Mouse (Mus musculus) gastrocnemius, postnatal 14 days (tissue): Measurements from ENCODE around the gene Btg1. TPM values are rescaled to one million over a fixed set of nuclear protein-coding genes. Genes with fewer than 3 reads are reported as not detected.

Experiments
- DNase-seq: peaks from one replicate; pipeline ENCODE4 v3.0.0; 2021; ENCODE audit warnings: mixed read lengths
- intact Hi-C: fragments of 180-260 bp; cut with DNase I; formaldehyde crosslinking; loops from one replicate; pipeline ENCODE4 v1.15.1; 2025; ENCODE audit warnings: low total_unique reads
- total RNA-seq, 2 experiments: library from RNA; stranded (reverse); gene quantifications; 2 replicates each; pipeline ENCODE4 v1.2.3; 2021

The Btg1 gene
- total RNA-seq, 2 experiments from 2014 or later = 27.3 to 31.1 TPM

DNA sequence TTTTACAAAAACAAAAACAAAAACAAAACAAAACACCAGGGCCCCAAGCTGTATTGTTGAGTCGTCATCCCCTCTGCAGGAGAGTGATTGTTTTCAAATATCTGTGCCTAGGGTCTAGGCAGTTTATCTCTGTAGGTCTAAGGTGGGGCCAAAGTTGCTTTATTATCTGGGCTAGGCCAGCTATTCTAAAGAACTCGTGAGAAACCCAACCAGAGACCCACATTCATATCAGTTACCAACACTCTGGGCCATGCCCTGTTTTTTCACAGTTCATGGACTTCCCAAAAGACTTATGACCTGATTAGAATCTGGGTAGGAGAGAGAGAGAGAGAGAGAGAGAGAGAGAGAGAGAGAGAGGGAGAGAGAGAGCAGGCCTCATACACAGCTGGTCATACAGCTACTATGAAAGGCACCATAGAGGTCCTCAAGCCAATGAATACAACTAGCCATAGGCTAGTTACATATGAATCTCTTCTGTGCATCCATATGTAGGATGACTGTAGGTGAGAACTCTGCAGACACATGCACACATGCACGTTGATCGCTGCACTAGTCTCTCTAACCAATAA, 9.1 kb upstream of the Btg1 start:
- intact Hi-C loops = loop anchor here (10.0 kb wide), 1 partner anchor 383 kb away; no protein-coding TSS in a partner anchor
- DNase-seq = no peak

DNA sequence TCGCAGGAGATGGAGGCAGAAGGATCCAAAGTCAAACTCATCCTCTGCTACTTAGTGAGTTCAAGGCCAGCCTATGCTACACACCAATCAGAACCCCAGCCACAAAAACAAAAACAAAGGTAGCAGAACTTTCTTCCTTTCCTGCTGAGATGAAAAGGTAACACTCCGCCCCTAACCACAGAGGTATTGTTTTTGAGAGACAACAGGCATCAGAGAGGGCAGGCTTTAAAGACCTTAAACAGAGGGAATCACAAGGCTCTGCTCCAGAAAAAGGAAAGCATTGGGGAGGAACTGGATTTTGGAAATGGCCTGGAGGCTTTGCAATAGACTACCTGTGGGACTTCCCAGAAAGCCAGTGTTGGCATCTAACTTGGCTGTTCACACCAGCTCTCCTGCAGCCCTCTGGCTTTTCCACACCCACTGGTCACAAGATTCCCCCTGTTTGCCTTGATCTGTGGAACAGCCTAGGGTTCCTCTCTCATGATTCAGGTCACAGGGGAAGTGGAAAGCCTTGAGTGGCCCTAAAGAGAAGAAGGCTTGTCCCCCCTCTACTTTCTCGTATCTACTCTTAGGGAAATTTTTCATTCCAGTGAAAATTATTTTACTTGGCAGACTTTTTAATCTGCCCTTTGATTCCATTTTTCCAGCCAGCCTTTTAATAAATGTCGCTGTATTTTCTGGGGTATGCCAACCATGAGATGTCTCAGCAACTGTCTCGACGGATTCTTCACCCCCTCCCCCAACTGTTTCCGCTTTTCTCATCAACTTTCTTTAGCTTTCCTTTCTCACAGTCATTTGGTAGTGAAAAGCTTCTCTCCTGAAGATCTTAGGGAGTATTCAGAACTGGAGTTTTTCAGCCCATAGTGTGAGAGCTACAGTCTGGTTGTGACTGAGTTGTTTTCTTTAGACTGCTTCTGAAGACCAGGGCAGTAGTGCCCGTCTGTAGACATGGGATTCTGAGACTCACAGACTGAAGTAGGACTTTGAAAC, 7.2 kb upstream of the Btg1 start:
- intact Hi-C loops = loop anchor here (10.0 kb wide), 1 partner anchor 385 kb away; no protein-coding TSS in a partner anchor
- DNase-seq = no peak

DNA sequence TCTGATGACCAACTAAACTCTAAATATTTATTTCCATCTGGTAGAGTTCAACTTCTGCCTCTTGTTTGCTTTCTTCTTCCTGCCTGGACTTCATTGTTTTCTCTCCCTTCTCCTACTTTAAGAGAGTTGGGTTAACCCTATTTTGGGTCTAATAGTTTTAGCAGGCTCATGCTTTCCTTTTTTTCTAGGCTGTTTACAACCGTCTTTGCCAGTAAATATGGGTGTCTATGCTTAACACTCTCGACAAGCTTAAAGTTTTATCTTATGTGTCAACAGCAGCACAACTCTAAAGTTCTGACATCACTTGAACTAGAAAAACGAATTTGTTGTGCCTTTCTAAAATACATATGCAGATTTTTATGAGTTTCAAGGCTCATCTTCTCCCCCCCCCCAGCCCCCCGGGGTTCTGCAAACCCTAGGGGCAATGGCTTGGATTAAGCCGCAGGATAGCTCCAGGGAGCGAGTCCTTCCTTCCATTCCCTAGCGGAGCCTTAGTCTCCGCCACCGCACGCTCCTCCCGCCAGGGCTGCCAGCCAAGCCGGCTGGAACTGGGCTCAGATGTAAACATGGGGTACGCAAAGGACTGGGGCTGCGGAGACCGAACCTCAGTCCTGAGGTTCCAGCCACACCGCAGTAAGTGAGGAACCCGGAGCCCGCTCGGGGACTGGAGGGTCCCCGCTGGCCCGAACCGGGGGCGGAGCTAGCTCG, 651 bp upstream of the Btg1 start:
- intact Hi-C loops = no loop called here
- DNase-seq = no peak

DNA sequence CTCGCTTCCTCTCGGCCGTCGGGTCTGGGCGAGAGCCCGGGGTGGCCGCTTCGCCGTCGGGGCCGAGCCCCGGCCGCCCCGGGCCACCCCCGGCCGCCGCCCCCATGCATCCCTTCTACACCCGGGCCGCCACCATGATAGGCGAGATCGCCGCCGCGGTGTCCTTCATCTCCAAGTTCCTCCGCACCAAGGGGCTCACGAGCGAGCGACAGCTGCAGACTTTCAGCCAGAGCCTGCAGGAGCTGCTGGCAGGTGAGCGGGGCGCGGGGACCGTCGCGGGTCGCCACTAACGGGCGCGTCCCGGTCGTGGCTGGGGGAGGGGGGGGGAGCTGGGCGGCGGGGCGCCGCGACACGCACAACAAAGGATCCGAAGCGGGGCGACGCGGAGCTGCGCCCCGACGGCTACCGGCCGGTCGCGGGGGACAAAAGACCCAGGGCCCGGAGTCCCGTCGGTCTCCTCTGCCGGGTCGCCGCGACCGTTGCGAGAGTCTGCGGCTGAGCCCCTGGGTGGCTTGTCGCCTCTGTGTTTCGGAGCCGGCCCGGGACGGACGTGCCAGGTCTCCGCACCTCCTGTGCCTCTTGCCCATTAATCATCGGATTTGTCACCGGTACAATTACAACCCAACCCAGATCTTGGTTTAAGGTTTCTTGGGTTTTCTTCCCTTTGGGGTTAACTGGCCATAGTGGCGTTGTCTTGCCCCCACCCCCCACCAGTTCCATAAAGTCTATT, 580 bp downstream of the Btg1 start:
- intact Hi-C loops = no loop called here
- peak; percentile 46 for DNase-seq

DNA sequence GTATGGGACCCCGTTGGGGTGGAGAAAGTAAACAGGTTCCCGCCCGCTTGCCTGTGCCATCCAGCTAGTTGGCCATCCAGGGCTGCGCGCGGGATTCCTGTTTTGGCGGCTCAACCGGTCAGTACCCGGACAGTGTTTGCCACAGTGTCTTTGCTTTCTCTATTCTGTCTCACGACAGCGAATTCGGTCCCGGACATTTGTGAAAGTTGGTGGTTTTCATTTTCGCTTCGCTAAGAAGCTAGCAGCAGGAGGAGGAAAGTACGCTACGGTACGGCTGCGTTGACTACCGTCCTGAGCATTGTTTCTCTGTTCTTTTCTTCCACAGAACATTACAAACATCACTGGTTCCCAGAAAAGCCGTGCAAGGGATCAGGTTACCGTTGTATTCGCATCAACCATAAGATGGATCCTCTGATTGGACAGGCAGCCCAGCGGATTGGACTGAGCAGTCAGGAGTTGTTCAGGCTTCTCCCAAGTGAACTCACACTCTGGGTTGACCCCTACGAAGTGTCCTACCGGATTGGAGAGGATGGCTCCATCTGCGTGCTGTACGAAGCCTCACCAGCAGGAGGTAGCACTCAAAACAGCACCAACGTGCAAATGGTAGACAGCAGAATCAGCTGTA, 1.3 kb downstream of the Btg1 start:
- DNase-seq = peak; percentile 70
- intact Hi-C loops = no loop called here

DNA sequence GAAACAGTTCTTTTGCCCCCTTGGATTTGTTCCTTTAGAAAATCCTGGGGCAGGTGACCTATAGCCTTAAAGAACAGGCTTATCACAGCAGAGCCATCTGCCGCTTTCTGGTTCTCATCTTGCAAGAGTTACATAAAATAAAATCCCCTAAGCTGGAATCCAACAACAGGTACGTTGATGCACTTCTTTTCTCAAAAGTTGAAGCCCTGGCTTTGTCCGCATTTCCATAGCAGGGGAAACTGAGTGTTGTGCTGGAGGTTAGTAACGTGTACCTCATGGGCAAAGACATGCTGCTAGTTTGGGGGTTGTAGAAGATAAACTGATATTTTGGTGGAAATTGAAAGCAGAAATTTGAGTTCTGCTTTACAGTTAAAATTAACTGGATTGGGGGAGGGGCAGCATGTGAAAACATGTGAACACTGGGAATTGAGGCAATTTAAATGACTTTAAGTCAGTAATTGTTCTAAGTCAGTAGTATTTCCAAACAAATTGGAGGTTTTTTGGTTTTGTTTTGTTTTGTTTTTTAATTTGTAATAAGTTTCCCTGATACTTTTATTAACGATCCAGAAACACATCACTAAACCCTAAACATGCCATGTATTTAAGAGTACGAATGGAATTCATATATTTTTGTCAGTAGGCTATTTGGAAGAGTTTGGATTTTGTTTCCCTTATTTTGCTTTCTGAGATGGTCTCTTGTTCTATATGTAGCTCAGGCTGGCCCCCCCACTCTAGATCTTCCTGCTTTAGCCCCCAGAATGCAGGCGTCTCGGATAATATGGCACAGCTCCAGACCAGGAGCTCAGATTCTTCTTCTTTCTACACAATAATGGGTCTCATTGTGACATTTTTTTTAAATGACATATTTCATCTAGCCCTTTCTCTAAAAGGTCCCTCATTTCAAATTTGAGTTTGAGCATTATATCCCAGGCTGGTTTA, 3.4 kb downstream of the Btg1 start:
- intact Hi-C loops = no loop called here
- DNase-seq = no peak

DNA sequence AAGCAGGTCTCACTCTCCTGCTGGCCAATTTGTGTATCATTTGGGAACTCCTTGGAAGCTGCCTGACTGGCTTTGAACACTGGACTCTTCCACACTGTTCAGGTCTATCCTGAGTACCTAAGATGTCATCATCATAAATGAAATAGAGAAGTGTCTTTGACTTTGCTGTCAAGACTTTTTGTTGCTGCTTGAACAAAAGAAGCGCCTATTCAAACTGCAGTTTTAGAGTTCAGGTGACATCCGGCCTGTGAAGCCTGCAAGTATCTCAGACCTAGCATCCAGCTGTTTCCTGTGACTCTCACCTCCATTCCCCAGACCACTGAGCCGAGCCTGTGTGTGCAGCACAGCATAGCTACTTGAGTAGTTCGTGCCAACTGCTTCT, 4.1 kb downstream of the Btg1 start:
- intact Hi-C loops = no loop called here
- no peak for DNase-seq

DNA sequence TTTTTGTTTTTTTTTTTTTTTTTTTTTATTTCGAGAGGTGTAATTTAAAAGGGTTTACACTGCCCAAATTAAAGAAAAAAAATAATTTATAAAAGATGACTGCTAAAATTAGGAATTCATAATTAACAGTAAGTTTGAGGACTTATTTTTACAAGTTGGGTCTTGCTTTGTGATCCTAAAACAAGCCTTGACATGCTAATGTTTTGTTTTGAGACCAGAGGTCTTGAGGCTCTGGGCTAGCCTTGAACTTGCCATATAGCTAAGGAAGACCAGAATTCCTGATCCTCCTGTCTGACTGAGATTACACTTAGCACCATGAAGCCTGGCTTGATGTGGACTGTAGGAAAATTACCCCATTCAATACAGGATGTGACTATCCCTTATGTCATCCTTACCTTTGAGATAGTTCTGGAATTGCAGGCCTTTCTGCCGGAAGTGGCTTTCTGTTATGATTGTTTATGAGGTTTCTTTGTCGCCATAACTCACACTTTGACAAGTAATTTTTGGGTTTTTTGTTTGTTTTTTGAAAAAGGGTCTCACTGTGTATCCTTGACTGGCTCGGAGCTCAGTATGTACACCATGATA, 4.6 kb downstream of the Btg1 start:
- intact Hi-C loops = no loop called here

DNA sequence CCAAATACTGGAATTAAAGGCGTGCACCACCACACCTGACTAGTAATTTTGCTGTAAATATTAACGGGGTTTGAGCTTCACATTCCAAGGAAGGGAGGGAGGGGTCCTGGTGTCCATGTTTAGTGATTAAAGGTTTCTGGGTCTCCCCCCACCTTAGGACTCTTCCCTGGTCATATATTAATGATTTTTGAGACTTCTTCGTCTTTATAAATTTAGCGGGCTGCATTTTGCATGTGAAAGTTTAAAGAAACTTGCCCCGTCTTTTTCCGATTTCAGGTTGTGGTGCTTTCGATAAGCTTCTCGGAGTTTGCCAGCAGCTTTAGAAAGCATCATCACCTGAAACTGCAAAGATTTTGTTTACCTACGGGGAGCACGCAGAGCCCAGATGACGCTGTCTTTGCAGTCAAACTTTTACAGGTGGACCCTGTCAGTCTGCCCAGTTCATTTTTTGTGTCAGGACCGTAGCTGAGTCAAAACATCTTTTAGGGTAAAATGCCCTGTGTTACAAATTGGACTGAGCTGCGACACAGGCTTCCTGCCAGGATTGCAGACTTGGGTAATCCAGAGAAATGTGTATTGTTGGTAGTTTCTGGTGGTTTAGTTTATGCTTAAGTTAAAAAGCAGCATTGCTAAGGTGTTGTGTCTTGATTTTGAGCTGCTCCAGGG, 5.3 kb downstream of the Btg1 start:
- no peak for DNase-seq
- intact Hi-C loops = no loop called here

More for the DNA sequence above, 4.6 kb downstream of the Btg1 start:
- DNase-seq = no peak

DNA sequence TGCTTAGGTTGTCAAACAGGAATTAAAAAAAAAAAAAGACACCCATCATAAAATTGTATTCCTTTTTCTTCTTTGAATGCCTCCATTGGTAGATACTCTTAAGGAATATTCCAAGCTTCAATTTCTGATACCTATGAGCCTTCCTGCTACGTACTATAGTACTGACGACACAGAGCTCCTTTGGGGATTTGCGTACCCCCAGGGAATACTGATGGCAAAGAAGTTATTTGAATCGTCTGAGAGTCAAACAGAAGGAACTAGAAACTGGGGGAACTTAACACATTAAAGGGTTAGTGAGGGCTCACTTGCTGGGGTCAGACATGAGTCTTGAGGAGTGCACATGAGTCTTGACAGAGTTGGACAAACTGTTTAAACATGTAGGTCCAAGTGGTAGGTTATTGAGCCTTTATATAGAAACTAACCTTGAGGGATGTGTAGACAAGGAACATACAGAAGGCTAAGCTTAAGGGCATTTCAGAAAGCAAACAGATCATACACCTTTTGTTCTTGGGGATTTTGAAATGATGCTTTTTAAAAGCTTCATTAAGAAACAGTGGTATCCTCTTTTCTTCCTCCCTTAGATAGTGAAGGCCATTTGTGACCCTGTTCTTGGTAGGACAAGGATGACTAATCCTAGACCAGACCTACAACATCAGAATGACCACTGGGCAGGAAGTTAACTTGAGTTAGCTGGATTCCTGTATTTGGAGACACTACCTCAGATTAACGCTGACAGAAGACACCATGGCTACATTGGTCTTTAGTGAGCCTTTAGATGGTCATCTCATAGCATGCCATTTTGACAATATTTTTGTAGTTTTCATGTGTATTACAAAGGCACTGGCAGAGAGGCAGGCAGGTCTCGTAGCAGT, 6.2 kb downstream of the Btg1 start:
- no peak for DNase-seq
- intact Hi-C loops = no loop called here

DNA sequence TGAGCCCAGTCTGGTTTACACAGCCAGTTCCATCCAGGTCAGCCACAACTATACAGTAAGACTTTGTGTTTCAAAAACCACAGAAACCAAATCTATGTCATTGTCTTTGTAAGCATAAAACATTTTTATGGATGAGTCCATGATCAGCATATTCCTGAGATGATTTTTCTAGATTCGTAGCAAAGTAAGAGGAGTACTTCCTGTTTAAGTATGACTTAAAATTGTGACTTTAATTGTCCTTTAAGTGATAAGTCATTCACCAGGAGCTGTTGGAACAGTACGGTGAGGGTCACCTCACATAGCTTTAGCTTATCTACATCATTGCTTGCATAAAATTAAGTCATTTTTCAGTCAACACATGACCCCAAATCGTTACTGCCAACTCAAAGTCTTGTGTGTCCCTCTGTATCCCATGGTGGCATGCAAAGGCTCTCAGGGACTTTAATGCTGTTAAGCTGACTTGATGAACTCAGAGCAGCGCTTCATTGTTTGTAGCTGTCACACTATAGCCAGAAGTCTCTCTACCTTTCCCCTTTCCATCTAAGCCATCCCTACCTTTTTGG, 6.9 kb downstream of the Btg1 start:
- intact Hi-C loops = no loop called here

DNA sequence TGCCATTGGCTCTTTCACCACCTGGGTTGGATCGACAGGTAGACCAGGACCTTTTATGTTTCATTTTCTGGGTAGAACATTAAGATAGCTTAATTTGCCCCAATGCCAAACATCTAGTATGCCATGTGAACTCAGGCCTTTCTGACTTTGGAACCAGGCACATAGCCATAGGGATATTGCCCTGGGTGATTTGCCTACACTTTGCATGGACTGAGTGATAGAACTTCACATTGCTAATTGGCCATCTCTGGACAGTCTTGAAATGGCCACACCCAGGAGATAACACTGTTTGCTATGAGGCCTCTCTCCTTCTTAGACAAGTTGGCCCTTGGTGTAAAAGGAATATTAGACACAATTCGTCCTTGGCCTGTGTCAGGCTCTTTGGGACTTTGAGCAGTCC, 7.6 kb downstream of the Btg1 start:
- intact Hi-C loops = no loop called here
- DNase-seq = no peak

More for the DNA sequence above, 6.9 kb downstream of the Btg1 start:
- no peak for DNase-seq

DNA sequence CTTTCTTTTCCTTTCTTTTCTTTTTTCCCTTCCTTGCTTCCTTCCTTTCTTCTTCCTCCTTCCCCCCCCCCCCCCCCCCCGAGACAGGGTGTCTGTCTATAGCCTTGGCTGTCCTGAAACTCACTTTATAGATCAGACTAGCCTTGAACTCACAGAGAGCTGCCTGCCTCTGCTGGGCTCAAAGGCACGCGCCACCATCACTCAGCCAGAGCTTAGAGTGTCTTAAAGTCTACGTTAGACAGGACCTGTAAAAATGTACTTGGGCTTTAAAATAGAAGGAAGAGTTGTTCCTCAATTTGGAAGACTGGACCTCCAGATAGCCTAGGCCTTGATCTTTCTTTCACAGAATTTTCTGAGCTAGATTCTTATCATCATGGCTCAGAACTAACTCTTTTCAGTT, 8.3 kb downstream of the Btg1 start:
- intact Hi-C loops = no loop called here
- DNase-seq = no peak

DNA sequence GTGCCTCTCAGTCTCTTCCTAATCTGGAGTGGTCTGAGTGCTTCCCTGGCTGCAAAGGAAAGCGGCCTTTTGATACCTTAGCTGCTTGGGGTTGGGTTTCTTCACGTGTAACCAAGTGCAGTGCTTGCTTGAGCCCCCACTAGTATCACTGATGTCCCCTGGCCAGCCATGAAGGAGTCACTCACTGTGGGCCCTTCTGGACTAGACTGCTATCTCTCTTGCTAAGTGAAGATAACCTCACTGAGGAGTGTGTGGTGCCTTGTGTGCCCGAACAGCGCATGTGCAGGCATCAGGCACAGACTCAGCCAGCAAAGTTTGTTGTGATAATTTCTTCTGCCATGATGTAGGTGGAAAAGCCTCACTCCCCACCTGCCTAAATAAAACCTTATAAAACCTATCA, 8.9 kb downstream of the Btg1 start:
- intact Hi-C loops = no loop called here
- no peak for DNase-seq

DNA sequence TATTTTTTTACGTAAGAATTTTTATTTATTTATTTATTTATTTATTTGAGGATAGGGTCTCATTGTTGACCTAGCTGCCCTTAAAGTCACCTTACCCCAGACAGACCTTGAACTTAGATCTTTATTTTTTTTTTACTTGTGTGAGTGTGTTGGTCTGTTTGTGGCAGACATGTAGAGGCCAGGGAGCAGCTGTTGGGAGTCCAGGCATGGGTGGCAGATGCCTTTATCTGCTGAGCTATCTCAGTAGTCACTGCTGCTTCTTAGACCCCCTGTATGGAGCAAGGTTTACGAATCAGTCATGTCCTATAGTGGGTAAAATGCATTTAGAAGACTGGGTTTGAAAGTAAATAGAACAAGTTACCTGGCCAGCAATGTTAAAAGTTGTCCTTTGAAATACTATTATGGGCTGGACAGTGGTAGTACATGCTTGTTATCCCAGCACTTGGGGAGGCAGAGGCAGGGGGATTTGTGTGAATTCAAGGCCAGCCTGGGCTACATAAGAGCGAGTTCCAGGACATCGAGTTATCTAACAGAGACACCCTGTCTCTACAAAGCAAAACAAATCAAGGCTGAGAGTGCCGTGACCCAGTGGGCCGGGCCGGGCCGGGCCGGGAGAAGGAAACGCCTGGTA, 9.4 kb downstream of the Btg1 start:
- no peak for DNase-seq
- intact Hi-C loops = no loop called here

DNA sequence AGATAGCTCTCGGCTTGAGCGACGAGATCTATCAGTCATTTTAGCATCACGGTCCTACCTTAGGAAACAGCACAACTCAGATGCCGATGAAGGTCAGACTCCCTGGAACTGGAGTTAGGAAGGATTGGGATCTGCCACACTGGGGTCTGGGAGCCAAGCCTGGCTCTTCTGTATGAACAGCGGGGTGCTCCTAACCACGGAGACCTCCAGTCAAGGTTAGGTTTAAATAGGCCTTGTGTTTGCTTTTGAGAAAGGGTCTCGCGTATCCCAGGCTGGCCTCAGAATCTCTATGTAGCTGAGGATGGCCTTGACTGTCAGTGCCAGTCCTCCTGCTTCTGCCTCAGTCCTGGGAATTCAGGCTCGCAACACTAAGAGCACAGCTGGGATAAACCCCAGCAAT, 10.5 kb downstream of the Btg1 start:
- intact Hi-C loops = no loop called here
- no peak for DNase-seq
